Mouse (Mus musculus): ENCODE measurements around the gene Pla2g4d. TPM values are rescaled to one million over a fixed set of nuclear protein-coding genes. Genes with fewer than 3 reads are reported as not detected.

Gene Pla2g4d
- total and polyA plus RNA-seq, 2 experiments from 2014 or later: 0.10 to 0.11 TPM

- no peak for ATAC-seq (ENCODE audit: low FRiP score)
- H3K9me3 ChIP-seq (ENCODE audit: low read length): no peaks in the 10 kb centered on the region
- no peaks in the 10 kb centered on the region for H3K4me1 ChIP-seq (ENCODE audit: insufficient read depth, low read length)
- H3K4me2 ChIP-seq (ENCODE audit: low read depth, low read length, poor library complexity, severe bottlenecking): no peak overlapping the region
- H3K4me3 ChIP-seq (ENCODE audit: low read depth, low read length): no peak overlapping the region
- no peaks in the 10 kb centered on the region for H3K36me3 ChIP-seq (ENCODE audit: insufficient read depth, low read length)
- no peaks in the 10 kb centered on the region for H3K27me3 ChIP-seq (ENCODE audit: insufficient read depth, low read length)
- DNase-seq (ENCODE audit: low spot score): no peak
- no peak overlapping the region for H3K27ac ChIP-seq (ENCODE audit: low read depth, low read length)
- H3K9ac ChIP-seq (replicated peaks; ENCODE audit: low read length, poor library complexity, severe bottlenecking): no peak overlapping the region
- no peak for TF ChIP-seq CTCF (IDR thresholded peaks at IDR 0.05)
Measured at GRCm38 (mm10) chr2:120256259-120256658, 32.7 kb downstream of the Pla2g4d start.

GRCm38 (mm10) chr2:120252644-120253043 lies 36.4 kb downstream of the Pla2g4d start:
- Histone ChIP-seq H3K27ac (ENCODE audit: low read depth, low read length) (no peak overlapping the region), H3K36me3 (ENCODE audit: insufficient read depth, low read length) (no peaks in the 10 kb centered on the region), H3K9ac (replicated peaks; ENCODE audit: low read length, poor library complexity, severe bottlenecking) (no peak overlapping the region), H3K9me3 (ENCODE audit: low read length) (no peaks in the 10 kb centered on the region), H3K4me1 (ENCODE audit: insufficient read depth, low read length) (no peaks in the 10 kb centered on the region), H3K27me3 (ENCODE audit: insufficient read depth, low read length) (no peaks in the 10 kb centered on the region), H3K4me3 (ENCODE audit: low read depth, low read length) (no peak overlapping the region), H3K4me2 (ENCODE audit: low read depth, low read length, poor library complexity, severe bottlenecking) (no peak overlapping the region)
- no peak for DNase-seq (ENCODE audit: low spot score)
- no peak for TF ChIP-seq CTCF (IDR thresholded peaks at IDR 0.05)
- no peak for ATAC-seq (ENCODE audit: low FRiP score)
- WGBS: 91% methylated on average over 6 of the region's 6 CpGs

DNA sequence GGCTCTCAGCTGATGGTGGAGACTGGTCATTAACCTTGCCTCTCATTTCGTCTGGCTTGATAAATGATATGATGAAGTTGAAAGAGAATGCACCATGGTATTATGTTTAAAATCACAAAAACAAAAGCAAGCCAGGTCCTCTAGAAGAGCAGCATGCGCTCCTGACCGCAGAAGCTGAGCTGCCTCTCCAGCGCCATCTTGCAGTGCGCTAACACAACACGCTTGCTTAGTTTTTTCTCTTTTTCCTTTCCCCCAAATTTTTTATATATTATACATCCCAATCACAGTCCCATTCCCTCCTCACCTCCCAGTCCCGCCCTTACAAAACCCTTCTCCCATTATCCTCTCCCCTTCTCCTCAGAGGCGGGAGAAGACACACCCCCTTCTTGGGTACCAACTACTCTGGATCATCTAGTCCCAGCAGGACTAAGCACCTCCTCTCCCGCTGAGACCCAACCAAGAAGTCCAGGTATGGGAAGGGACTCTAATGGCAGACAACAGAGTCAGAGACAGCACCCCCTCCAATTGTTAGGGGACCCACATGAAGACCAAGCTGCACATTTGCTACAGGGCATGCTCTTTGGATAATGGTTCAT lies 43.5 kb downstream of the Pla2g4d start:
- Histone ChIP-seq H3K27ac (ENCODE audit: low read depth, low read length) (peak overlapping the region; percentile 86), H3K4me2 (ENCODE audit: low read depth, low read length, poor library complexity, severe bottlenecking) (peak overlapping the region; percentile 57), H3K4me3 (ENCODE audit: low read depth, low read length) (peak overlapping the region; percentile 36), H3K4me1 (ENCODE audit: insufficient read depth, low read length) (0 out of 2 replicates have a peak, but pooled peaks cover 2% of the 10 kb centered on the region), H3K36me3 (ENCODE audit: insufficient read depth, low read length) (no peaks in the 10 kb centered on the region), H3K9me3 (ENCODE audit: low read length) (no peaks in the 10 kb centered on the region), H3K27me3 (ENCODE audit: insufficient read depth, low read length) (no peaks in the 10 kb centered on the region), H3K9ac (replicated peaks; ENCODE audit: low read length, poor library complexity, severe bottlenecking) (peak overlapping the region; percentile 60)
- WGBS: 11% methylated on average over 9 of the region's 9 CpGs
- ATAC-seq (ENCODE audit: low FRiP score) (peak; percentile 62), DNase-seq (ENCODE audit: low spot score) (peak; percentile 74)
- TF ChIP-seq CTCF (IDR thresholded peaks at IDR 0.05): peak; percentile 69

DNA sequence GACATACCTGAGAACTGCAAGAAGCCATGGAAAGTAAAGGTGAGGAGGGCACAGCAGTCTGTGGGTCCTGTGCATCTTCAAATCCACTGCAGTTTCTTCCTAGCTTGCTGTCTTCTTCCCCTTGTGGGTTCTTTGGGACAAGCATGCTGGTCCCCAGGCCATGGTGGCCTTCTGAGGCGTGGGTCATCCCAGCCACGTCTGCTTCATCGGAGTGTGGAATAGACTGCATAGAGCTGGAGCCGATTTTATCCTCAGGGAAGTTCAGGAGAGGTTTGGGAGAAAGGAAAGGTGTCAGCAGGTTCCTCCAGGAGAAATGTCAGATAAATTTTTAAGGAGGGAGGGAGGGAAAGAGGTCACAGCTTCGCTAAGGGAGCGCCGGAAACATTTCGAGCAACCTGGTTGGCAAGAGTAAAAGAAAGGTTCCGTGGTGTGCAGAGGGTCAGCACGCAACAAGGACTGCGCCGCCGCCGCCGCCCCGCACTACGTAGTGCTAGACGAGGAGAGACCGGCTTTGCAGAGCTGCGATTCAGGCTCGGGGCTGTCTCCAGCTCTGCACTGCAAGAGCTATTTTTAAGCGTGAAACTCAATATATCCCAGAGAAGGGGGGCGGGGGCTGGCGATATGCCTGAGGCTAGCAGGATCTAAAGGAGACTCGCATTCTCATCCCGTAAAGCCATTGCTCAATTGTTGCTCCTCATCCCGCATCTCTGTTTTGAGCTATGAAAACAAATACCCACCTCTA lies 44.1 kb downstream of the Pla2g4d start, which contains the start of gene Pla2g4e:
Gene Pla2g4e (minus strand): TSS at position 657 of the 742 bp plus-strand sequence.
- Histone ChIP-seq H3K36me3 (ENCODE audit: insufficient read depth, low read length) (no peaks in the 10 kb centered on the region), H3K9me3 (ENCODE audit: low read length) (no peaks in the 10 kb centered on the region), H3K4me1 (ENCODE audit: insufficient read depth, low read length) (0 out of 2 replicates have a peak, but pooled peaks cover 2% of the 10 kb centered on the region), H3K4me3 (ENCODE audit: low read depth, low read length) (peak within 1 kb of the TSS; percentile 36), H3K27ac (ENCODE audit: low read depth, low read length) (peak within 1 kb of the TSS; percentile 86), H3K9ac (replicated peaks; ENCODE audit: low read length, poor library complexity, severe bottlenecking) (peak within 1 kb of the TSS; percentile 60), H3K4me2 (ENCODE audit: low read depth, low read length, poor library complexity, severe bottlenecking) (peak within 1 kb of the TSS; percentile 57), H3K27me3 (ENCODE audit: insufficient read depth, low read length) (no peaks in the 10 kb centered on the region)
- DNase-seq (ENCODE audit: low spot score) (peak; percentile 70), ATAC-seq (ENCODE audit: low FRiP score) (peak; percentile 91)
- no peak; the same call in 1 of the 2 replicates for TF ChIP-seq CTCF (IDR thresholded peaks at IDR 0.05)
- 3% methylated on average over 27 of the region's 27 CpGs for WGBS

GRCm38 (mm10) chr2:120243995-120244394 lies 45.0 kb downstream of the Pla2g4d start:
- DNase-seq (ENCODE audit: low spot score): peak; percentile 33
- WGBS: 71% methylated on average over 2 of the region's 2 CpGs
- no peaks in the 10 kb centered on the region for H3K36me3 ChIP-seq (ENCODE audit: insufficient read depth, low read length)
- no peak overlapping the region; the same call in 1 of the 2 replicates for H3K27ac ChIP-seq (ENCODE audit: low read depth, low read length)
- H3K9ac ChIP-seq (replicated peaks; ENCODE audit: low read length, poor library complexity, severe bottlenecking): no peak overlapping the region
- TF ChIP-seq CTCF (IDR thresholded peaks at IDR 0.05): no peak
- H3K4me2 ChIP-seq (ENCODE audit: low read depth, low read length, poor library complexity, severe bottlenecking): peak overlapping the region; percentile 57
- H3K9me3 ChIP-seq (ENCODE audit: low read length): no peaks in the 10 kb centered on the region
- ATAC-seq (ENCODE audit: low FRiP score): no peak
- 0 out of 2 replicates have a peak, but pooled peaks cover 2% of the 10 kb centered on the region for H3K4me1 ChIP-seq (ENCODE audit: insufficient read depth, low read length)
- H3K4me3 ChIP-seq (ENCODE audit: low read depth, low read length): peak overlapping the region; percentile 36; the same call in 1 of the 2 replicates
- H3K27me3 ChIP-seq (ENCODE audit: insufficient read depth, low read length): no peaks in the 10 kb centered on the region
